Mouse (Mus musculus) kidney, adult 10 weeks (tissue): ENCODE data around the gene Gabrr1. TPM values are rescaled to one million over a fixed set of nuclear protein-coding genes. Genes with fewer than 3 reads are reported as not detected.

Experiments
- polyA plus RNA-seq: library from polyadenylated mRNA; stranded (reverse); fragments of 350-450 nt; fragmentation: Illumina TruSeq; extraction: RNeasy Lipid Tissue Mini Kit (QIAGEN cat#74804); gene quantifications from one replicate; pipeline ENCODE4 v1.2.3, GENCODE M21; 2014; ENCODE audit warnings: low read depth, low replicate concordance

Gabrr1 gene
- not detected for polyA plus RNA-seq

GRCm38 (mm10) chr4:33132221-33132620 lies at the start of gene Gabrr1:
Gene Gabrr1, plus strand, starts transcription at chr4:33132521.

GRCm38 (mm10) chr4:33189735-33190036 lies 57.4 kb downstream of the Gabrr1 start, which contains the start of gene Pm20d2:
Gene Pm20d2, minus strand, starts transcription at chr4:33189737.

GRCm38 (mm10) chr4:33208881-33209841 lies 76.8 kb downstream of the Gabrr1 start, which contains the start of gene Srsf12:
Gene Srsf12, plus strand, starts transcription at chr4:33208991.

Other genes starting within 250 kb of the Gabrr1 start
- gene Ankrd6, start 181.7 kb upstream of the Gabrr1 start, polyA plus RNA-seq = 1.3 TPM
- gene Rragd, start 149.5 kb upstream of the Gabrr1 start, polyA plus RNA-seq = 94.8 TPM
- gene Ube2j1, start 101.1 kb upstream of the Gabrr1 start, polyA plus RNA-seq = 55.4 TPM
- 0.24 TPM for gene Gabrr2, start 69.5 kb upstream of the Gabrr1 start, polyA plus RNA-seq
- gene Pm20d2, start 57.2 kb downstream of the Gabrr1 start, polyA plus RNA-seq = 1.5 TPM
- gene Srsf12, start 76.5 kb downstream of the Gabrr1 start, polyA plus RNA-seq = not detected
- gene Pnrc1, start 157.6 kb downstream of the Gabrr1 start, polyA plus RNA-seq = 202 TPM
- gene Rngtt, start 177.8 kb downstream of the Gabrr1 start, polyA plus RNA-seq = 37.5 TPM